Mouse (Mus musculus) T-helper 1 cell (primary cell): Measurements from ENCODE around the gene Dnali1.

ENCODE experiments used
- in situ Hi-C: fragments of 300-600 bp; cut with MboI, MseI; formaldehyde crosslinking; loops from one replicate; pipeline ENCODE4 v1.15.1; 2025; ENCODE audit warnings: high pct_unique_total_duplicates

The Dnali1 gene

GRCm38 (mm10) chr4:125065517-125066307 lies at the start of gene Dnali1:
Gene Dnali1, minus strand, starts transcription at chr4:125065703.
- in situ Hi-C loops = loop anchor here (25.0 kb wide), 1 partner anchor 1497 kb away; the partner anchor contains the start of gene Clspn

GRCm38 (mm10) chr4:125115081-125115480 lies 49.6 kb upstream of the Dnali1 start:
- in situ Hi-C loops = no loop called here

GRCm38 (mm10) chr4:125114638-125115037 lies 49.1 kb upstream of the Dnali1 start:
- in situ Hi-C loops = no loop called here

GRCm38 (mm10) chr4:125105354-125105753 lies 39.9 kb upstream of the Dnali1 start:
- in situ Hi-C loops = no loop called here

- in situ Hi-C loops = no loop called here
These were observed 35.8 kb upstream of the Dnali1 start for GRCm38 (mm10) chr4:125101334-125101733.

- in situ Hi-C loops = loop anchor here (5.0 to 10.0 kb wide), 2 partner anchors 157 to 515 kb away; no protein-coding TSS in a partner anchor
These were observed 34.0 kb upstream of the Dnali1 start for GRCm38 (mm10) chr4:125099458-125099857.

GRCm38 (mm10) chr4:125097412-125097811 lies 31.9 kb upstream of the Dnali1 start:
- in situ Hi-C loops = loop anchor here (5.0 to 10.0 kb wide), 2 partner anchors 155 to 513 kb away; no protein-coding TSS in a partner anchor

- in situ Hi-C loops = loop anchor here (5.0 to 10.0 kb wide), 2 partner anchors 154 to 511 kb away; no protein-coding TSS in a partner anchor
These were observed 30.6 kb upstream of the Dnali1 start for GRCm38 (mm10) chr4:125096066-125096465.

GRCm38 (mm10) chr4:125093031-125093430 lies 27.5 kb upstream of the Dnali1 start:
- in situ Hi-C loops = loop anchor here (10.0 kb wide), 1 partner anchor 508 kb away; no protein-coding TSS in a partner anchor

- in situ Hi-C loops = loop anchor here (10.0 kb wide), 1 partner anchor 1181 kb away; the partner anchor contains the start of gene Mycbp
These were observed 19.9 kb upstream of the Dnali1 start for GRCm38 (mm10) chr4:125085346-125085841.

- in situ Hi-C loops = loop anchor here (10.0 kb wide), 1 partner anchor 1180 kb away; the partner anchor contains the start of gene Mycbp
These were observed 19.2 kb upstream of the Dnali1 start, which contains the start of gene Meaf6 for GRCm38 (mm10) chr4:125084403-125085345. Gene Meaf6, plus strand, starts transcription at chr4:125085134.

GRCm38 (mm10) chr4:125078698-125079097 lies 13.2 kb upstream of the Dnali1 start:
- in situ Hi-C loops = no loop called here

GRCm38 (mm10) chr4:125077700-125078099 lies 12.2 kb upstream of the Dnali1 start:
- in situ Hi-C loops = no loop called here

- in situ Hi-C loops = loop anchor here (25.0 kb wide), 1 partner anchor 1496 kb away; the partner anchor contains the start of gene Clspn
These were observed 1.2 kb upstream of the Dnali1 start, which contains the start of gene Snip1 for GRCm38 (mm10) chr4:125066490-125067370. Gene Snip1, plus strand, starts transcription at chr4:125066672.

GRCm38 (mm10) chr4:125063829-125064228 lies 1.7 kb downstream of the Dnali1 start:
- in situ Hi-C loops = loop anchor here (5.0 to 25.0 kb wide), 3 partner anchors 122 to 1498 kb away; partner anchors contain the start of gene Clspn

- in situ Hi-C loops = loop anchor here (25.0 kb wide), 1 partner anchor 1503 kb away; the partner anchor contains the start of gene Clspn
These were observed 6.5 kb downstream of the Dnali1 start for GRCm38 (mm10) chr4:125059025-125059424.

- in situ Hi-C loops = loop anchor here (25.0 kb wide), 1 partner anchor 1504 kb away; the partner anchor contains the start of gene Clspn
These were observed 7.5 kb downstream of the Dnali1 start for GRCm38 (mm10) chr4:125058033-125058432.

- in situ Hi-C loops = loop anchor here (25.0 kb wide), 1 partner anchor 1505 kb away; the partner anchor contains the start of gene Clspn
These were observed 8.2 kb downstream of the Dnali1 start for GRCm38 (mm10) chr4:125057273-125057672.

GRCm38 (mm10) chr4:125056476-125056875 lies 9.0 kb downstream of the Dnali1 start:
- in situ Hi-C loops = loop anchor here (25.0 kb wide), 1 partner anchor 1506 kb away; the partner anchor contains the start of gene Clspn

- in situ Hi-C loops = loop anchor here (25.0 kb wide), 1 partner anchor 1507 kb away; the partner anchor contains the start of gene Clspn
These were observed 10.1 kb downstream of the Dnali1 start for GRCm38 (mm10) chr4:125055385-125055784.
